Mouse (Mus musculus): ENCODE results near the gene Taar7f. TPM values are rescaled to one million over a fixed set of nuclear protein-coding genes. Genes with fewer than 3 reads are reported as not detected.
"Not testable (repeated sequence)": the region's sequence is repeated elsewhere in the genome, so short reads cannot be mapped to it uniquely, and the experiment has no call there.

The Taar7f gene
- polyA plus RNA-seq, 1 experiment from 2014 or later: not detected

DNA sequence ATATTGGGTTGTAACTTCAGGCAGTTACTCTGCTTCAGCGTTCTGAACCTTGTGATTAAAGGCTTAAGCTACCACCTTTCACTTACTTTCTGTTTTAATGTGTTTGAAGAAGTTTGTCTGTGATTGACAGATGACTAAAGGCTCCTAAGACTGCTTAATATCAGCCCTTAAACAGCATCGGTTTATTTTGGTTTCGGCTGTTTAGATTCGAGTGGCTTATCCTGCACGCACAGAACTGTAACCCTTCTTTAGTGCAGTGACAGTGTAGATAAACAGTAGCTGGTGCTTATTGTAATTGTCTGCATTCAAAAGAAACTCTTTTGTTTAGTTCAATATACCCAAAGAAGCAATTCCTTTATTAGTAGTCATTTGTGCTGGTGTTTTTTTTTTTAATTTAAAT is 2.7 kb downstream of the Taar7f start:
- H3K27me3 ChIP-seq (replicated peaks; ENCODE audit: control insufficient read depth, insufficient read depth, low read length): no peaks in the 10 kb centered on the region
- WGBS: 55% methylated on average over 5 of the region's 5 CpGs
- H3K9me3 ChIP-seq (ENCODE audit: control insufficient read depth, low read length): no peaks in the 10 kb centered on the region
- H3K36me3 ChIP-seq (ENCODE audit: control insufficient read depth, insufficient read depth): no peaks in the 10 kb centered on the region
- H3K9ac ChIP-seq (replicated peaks; ENCODE audit: low read depth, low read length): no peak overlapping the region
- no peak overlapping the region for H3K4me2 ChIP-seq (ENCODE audit: low read length)
- no peak overlapping the region for H3K27ac ChIP-seq (ENCODE audit: low read length)
- H3K4me3 ChIP-seq (replicated peaks; ENCODE audit: low read length): no peak overlapping the region
- no peaks in the 10 kb centered on the region for H3K4me1 ChIP-seq (replicated peaks; ENCODE audit: control insufficient read depth, insufficient read depth, low read length)
- no peak for ATAC-seq

DNA sequence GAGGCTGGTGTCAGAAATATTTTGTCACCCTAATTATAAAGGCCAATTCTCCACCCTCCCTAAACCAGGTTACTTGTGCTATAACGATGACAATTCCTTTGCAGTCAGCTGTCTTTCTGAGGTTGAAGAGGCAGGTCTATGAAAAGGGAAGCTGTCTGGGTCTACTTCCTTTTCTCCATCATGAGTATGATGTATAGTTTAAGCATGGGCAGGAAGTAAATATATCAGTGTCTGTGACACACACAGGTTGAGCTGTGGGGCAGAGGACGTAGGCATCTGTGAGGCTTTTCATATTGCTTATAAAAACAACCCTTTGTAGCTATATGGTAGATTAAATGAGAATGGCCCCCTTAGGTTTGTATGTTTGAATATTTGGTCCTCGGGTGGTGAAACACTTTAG is 9.7 kb downstream of the Taar7f start:
- Histone ChIP-seq H3K4me1 (replicated peaks; ENCODE audit: control insufficient read depth, insufficient read depth, low read length) (no peaks in the 10 kb centered on the region), H3K4me2 (ENCODE audit: low read length) (no peak overlapping the region), H3K27me3 (replicated peaks; ENCODE audit: control insufficient read depth, insufficient read depth, low read length) (no peaks in the 10 kb centered on the region), H3K9ac (replicated peaks; ENCODE audit: low read depth, low read length) (no peak overlapping the region), H3K36me3 (ENCODE audit: control insufficient read depth, insufficient read depth) (no peaks in the 10 kb centered on the region), H3K27ac (ENCODE audit: low read length) (no peak overlapping the region), H3K9me3 (ENCODE audit: control insufficient read depth, low read length) (no peaks in the 10 kb centered on the region), H3K4me3 (replicated peaks; ENCODE audit: low read length) (no peak overlapping the region)
- WGBS: 85% methylated on average over 3 of the region's 3 CpGs
- no peak for ATAC-seq

DNA sequence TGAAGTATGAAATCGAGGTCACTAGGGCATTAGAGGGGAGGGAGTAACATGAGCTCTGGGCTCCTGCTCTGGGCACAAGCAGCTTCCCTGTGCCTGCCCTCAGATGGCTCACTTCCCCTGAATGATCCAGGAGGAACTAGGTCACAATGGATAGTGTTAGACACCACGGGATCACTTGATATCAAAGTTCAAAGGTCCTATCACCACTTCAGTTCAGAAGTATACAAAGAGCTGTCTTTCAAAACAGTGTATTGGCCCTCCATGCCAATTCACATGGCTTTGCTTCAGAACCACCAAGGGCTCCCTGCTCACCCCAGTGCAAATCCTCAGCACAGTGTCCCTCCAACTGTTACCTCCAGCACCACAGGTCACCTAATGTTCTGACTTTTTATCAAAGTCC is 25.4 kb downstream of the Taar7f start:
- H3K9ac ChIP-seq (replicated peaks; ENCODE audit: low read depth, low read length); ATAC-seq; H3K27ac ChIP-seq (ENCODE audit: low read length); H3K4me2 ChIP-seq (ENCODE audit: low read length); H3K27me3 ChIP-seq (replicated peaks; ENCODE audit: control insufficient read depth, insufficient read depth, low read length); H3K9me3 ChIP-seq (ENCODE audit: control insufficient read depth, low read length); H3K4me3 ChIP-seq (replicated peaks; ENCODE audit: low read length); H3K4me1 ChIP-seq (replicated peaks; ENCODE audit: control insufficient read depth, insufficient read depth, low read length); H3K36me3 ChIP-seq (ENCODE audit: control insufficient read depth, insufficient read depth): not testable (repeated sequence)
- 50% methylated on average over 2 of the region's 2 CpGs for WGBS

DNA sequence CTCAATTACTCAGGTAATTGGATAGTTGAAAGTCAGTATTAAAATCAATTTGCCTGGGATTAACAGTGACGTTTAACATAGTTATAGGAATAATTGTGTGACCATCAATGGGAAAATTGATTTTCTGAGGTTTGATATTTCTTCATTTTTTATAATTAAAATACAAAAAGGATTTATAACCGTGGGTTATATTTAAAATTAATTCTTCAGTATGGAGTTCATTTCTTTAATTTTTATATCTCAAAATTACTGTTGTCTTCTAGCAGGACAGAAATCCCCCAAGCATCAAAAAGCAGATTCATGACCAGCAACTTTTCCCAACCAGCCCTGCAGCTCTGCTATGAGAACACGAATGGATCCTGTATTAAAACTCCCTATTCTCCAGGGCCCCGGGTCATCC is 26.9 kb downstream of the Taar7f start, which contains the start of gene Taar8a:
Gene Taar8a (plus strand): TSS at position 301 of the 400 bp plus-strand sequence.
- H3K9ac ChIP-seq (replicated peaks; ENCODE audit: low read depth, low read length); H3K4me2 ChIP-seq (ENCODE audit: low read length); H3K9me3 ChIP-seq (ENCODE audit: control insufficient read depth, low read length); H3K36me3 ChIP-seq (ENCODE audit: control insufficient read depth, insufficient read depth); H3K27ac ChIP-seq (ENCODE audit: low read length); H3K4me1 ChIP-seq (replicated peaks; ENCODE audit: control insufficient read depth, insufficient read depth, low read length); H3K27me3 ChIP-seq (replicated peaks; ENCODE audit: control insufficient read depth, insufficient read depth, low read length); ATAC-seq; H3K4me3 ChIP-seq (replicated peaks; ENCODE audit: low read length): not testable (repeated sequence)
- 91% methylated on average over 2 of the region's 4 CpGs for WGBS

DNA sequence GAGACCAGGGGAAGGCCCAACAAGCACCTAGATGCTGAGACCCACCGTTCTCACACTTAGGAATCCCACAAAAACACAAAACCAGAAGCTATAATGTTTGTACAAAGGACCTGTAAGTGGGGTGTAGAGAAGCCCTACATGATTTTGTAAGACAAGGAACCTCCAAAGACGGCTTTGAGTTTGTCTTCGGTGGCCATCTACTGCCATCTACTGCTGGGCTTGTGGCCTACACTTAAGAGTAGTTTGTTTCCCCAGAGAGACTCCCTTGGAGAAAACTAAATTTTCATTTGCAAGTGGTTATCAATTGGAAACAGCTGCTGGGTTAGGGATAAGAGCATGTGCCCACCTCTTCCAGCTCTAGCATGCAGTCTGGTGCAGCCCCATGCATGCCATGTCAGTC is 30.9 kb downstream of the Taar7f start:
- Histone ChIP-seq H3K9ac (replicated peaks; ENCODE audit: low read depth, low read length) (no peak overlapping the region), H3K27ac (ENCODE audit: low read length) (no peak overlapping the region), H3K27me3 (replicated peaks; ENCODE audit: control insufficient read depth, insufficient read depth, low read length) (no peaks in the 10 kb centered on the region), H3K4me1 (replicated peaks; ENCODE audit: control insufficient read depth, insufficient read depth, low read length) (no peaks in the 10 kb centered on the region), H3K4me3 (replicated peaks; ENCODE audit: low read length) (no peak overlapping the region), H3K36me3 (ENCODE audit: control insufficient read depth, insufficient read depth) (no peaks in the 10 kb centered on the region), H3K4me2 (ENCODE audit: low read length) (no peak overlapping the region), H3K9me3 (ENCODE audit: control insufficient read depth, low read length) (no peaks in the 10 kb centered on the region)
- ATAC-seq: peak; percentile 67; the same call in 1 of the 2 replicates
- WGBS: 50% methylated on average over 3 of the region's 3 CpGs

DNA sequence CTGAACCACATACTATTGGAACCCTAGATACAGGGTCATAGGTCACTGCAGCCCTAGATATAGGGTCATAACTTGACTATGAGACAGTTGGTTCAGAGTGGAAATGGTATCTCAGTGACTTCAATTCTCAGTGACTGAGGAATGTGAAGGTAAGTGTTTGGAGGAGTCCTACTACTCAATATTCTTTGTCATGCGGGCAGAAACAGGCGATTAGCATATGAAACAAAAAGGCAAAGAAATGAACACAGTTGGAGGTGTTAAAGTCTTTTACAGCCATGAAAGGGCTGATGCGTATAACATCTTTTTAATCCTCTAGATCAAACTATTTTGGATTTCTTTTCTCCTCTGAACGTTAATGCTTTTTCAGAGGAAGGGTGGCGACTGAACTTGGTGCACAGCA is 36.6 kb downstream of the Taar7f start:
- no peak for ATAC-seq
- Histone ChIP-seq H3K36me3 (ENCODE audit: control insufficient read depth, insufficient read depth) (no peaks in the 10 kb centered on the region), H3K4me1 (replicated peaks; ENCODE audit: control insufficient read depth, insufficient read depth, low read length) (no peaks in the 10 kb centered on the region), H3K4me2 (ENCODE audit: low read length) (no peak overlapping the region), H3K9me3 (ENCODE audit: control insufficient read depth, low read length) (no peaks in the 10 kb centered on the region), H3K27me3 (replicated peaks; ENCODE audit: control insufficient read depth, insufficient read depth, low read length) (no peaks in the 10 kb centered on the region), H3K4me3 (replicated peaks; ENCODE audit: low read length) (no peak overlapping the region), H3K27ac (ENCODE audit: low read length) (no peak overlapping the region), H3K9ac (replicated peaks; ENCODE audit: low read depth, low read length) (no peak overlapping the region)
- 34% methylated on average over 5 of the region's 5 CpGs for WGBS

DNA sequence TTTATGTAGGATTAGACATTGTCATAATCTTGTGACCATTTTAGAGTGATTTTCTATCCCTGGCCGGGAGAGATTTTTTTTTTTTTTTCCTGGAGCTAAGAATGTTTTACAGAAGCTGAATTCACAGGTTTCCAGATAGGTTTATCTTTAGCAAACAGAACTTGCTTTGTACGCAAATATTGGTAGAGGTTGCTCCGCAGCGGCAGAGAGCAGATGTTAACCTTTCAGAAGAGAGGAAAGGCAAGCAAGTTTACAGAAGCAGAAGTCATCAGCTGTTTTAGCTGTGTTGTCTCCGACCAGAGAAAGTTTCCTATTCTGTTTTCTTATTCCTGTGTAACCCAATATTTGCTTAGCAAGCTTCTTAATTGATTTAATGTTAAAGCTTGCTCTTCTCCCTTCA is 37.2 kb downstream of the Taar7f start:
- ATAC-seq: no peak
- Histone ChIP-seq H3K4me1 (replicated peaks; ENCODE audit: control insufficient read depth, insufficient read depth, low read length) (no peaks in the 10 kb centered on the region), H3K27me3 (replicated peaks; ENCODE audit: control insufficient read depth, insufficient read depth, low read length) (no peaks in the 10 kb centered on the region), H3K9ac (replicated peaks; ENCODE audit: low read depth, low read length) (no peak overlapping the region), H3K9me3 (ENCODE audit: control insufficient read depth, low read length) (no peaks in the 10 kb centered on the region), H3K4me2 (ENCODE audit: low read length) (no peak overlapping the region), H3K4me3 (replicated peaks; ENCODE audit: low read length) (no peak overlapping the region), H3K27ac (ENCODE audit: low read length) (no peak overlapping the region), H3K36me3 (ENCODE audit: control insufficient read depth, insufficient read depth) (no peaks in the 10 kb centered on the region)
- 90% methylated on average over 5 of the region's 5 CpGs for WGBS

DNA sequence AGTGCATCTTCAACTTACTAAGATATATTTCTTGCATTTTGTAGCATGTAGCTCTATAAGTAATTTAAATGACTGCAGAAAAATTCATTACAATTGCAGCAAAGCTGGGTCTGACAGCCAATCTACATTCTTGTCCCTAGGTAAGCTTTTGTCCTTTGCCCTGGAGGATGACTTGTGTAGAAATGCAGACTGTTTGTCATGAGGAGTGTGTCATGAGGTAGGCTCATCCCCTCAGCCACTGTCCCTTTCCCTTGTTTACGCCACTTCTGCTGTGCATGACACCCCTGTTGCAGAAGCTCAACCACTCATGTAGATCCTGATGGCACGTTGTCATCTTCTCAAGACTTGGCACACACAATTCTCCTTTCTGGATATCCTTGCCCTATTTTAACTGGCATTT is 37.9 kb downstream of the Taar7f start:
- H3K27me3 ChIP-seq (replicated peaks; ENCODE audit: control insufficient read depth, insufficient read depth, low read length): no peaks in the 10 kb centered on the region
- H3K4me2 ChIP-seq (ENCODE audit: low read length): no peak overlapping the region
- no peak overlapping the region for H3K9ac ChIP-seq (replicated peaks; ENCODE audit: low read depth, low read length)
- H3K27ac ChIP-seq (ENCODE audit: low read length): no peak overlapping the region
- no peaks in the 10 kb centered on the region for H3K4me1 ChIP-seq (replicated peaks; ENCODE audit: control insufficient read depth, insufficient read depth, low read length)
- H3K4me3 ChIP-seq (replicated peaks; ENCODE audit: low read length): no peak overlapping the region
- 93% methylated on average over 2 of the region's 2 CpGs for WGBS
- H3K36me3 ChIP-seq (ENCODE audit: control insufficient read depth, insufficient read depth): no peaks in the 10 kb centered on the region
- ATAC-seq: no peak
- no peaks in the 10 kb centered on the region for H3K9me3 ChIP-seq (ENCODE audit: control insufficient read depth, low read length)

DNA sequence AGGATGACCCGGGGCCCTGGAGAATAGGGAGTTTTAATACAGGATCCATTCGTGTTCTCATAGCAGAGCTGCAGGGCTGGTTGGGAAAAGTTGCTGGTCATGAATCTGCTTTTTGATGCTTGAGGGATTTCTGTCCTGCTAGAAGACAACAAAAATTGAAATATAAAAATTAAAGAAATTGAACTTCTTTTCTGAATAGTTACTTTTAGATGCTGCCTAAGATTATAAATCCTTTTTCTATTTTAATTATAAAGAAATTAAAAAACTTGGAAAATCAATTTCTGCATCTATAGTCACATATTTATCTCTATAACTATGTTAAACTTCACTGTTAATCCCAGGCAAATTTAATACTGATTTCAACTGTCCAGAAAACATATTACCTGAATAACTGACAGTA is 42.9 kb downstream of the Taar7f start, which contains the start of gene Taar8b:
Gene Taar8b (minus strand): TSS at position 101 of the 400 bp plus-strand sequence.
- H3K9me3 ChIP-seq (ENCODE audit: control insufficient read depth, low read length): no peaks in the 10 kb centered on the region
- no peaks in the 10 kb centered on the region for H3K27me3 ChIP-seq (replicated peaks; ENCODE audit: control insufficient read depth, insufficient read depth, low read length)
- H3K4me3 ChIP-seq (replicated peaks; ENCODE audit: low read length): no peak within 1 kb of the TSS
- no peak within 1 kb of the TSS for H3K4me2 ChIP-seq (ENCODE audit: low read length)
- ATAC-seq: no peak
- 81% methylated on average over 2 of the region's 2 CpGs for WGBS
- H3K9ac ChIP-seq (replicated peaks; ENCODE audit: low read depth, low read length): no peak within 1 kb of the TSS
- no peaks in the 10 kb centered on the region for H3K36me3 ChIP-seq (ENCODE audit: control insufficient read depth, insufficient read depth)
- no peak within 1 kb of the TSS for H3K27ac ChIP-seq (ENCODE audit: low read length)
- H3K4me1 ChIP-seq (replicated peaks; ENCODE audit: control insufficient read depth, insufficient read depth, low read length): no peaks in the 10 kb centered on the region

DNA sequence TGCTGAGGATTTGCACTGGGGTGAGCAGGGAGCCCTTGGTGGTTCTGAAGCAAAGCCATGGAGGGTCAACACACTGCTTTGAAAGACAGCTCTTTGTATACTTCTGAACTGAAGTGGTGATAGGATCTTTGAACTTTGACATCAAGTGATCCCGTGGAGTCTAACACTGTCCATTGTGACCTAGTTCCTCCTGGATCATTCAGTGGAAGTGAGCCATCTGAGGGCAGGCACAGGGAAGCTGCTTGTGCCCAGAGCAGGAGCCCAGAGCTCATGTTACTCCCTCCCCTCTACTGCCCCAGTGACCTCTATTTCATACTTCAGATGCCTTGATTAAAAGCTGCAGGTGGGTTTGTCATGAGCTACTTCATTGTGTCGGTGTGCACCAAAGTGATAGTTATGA is 47.7 kb downstream of the Taar7f start:
- not testable (repeated sequence) for H3K4me1 ChIP-seq (replicated peaks; ENCODE audit: control insufficient read depth, insufficient read depth, low read length); H3K27ac ChIP-seq (ENCODE audit: low read length); ATAC-seq; H3K4me2 ChIP-seq (ENCODE audit: low read length); H3K9me3 ChIP-seq (ENCODE audit: control insufficient read depth, low read length); H3K36me3 ChIP-seq (ENCODE audit: control insufficient read depth, insufficient read depth); H3K9ac ChIP-seq (replicated peaks; ENCODE audit: low read depth, low read length); H3K27me3 ChIP-seq (replicated peaks; ENCODE audit: control insufficient read depth, insufficient read depth, low read length); H3K4me3 ChIP-seq (replicated peaks; ENCODE audit: low read length)
- WGBS: 68% methylated on average over 2 of the region's 2 CpGs
